Mouse (Mus musculus) hindbrain, embryonic 11.5 days (tissue): Measurements from ENCODE around the gene Kcnd3. TPM values are rescaled to one million over a fixed set of nuclear protein-coding genes. Genes with fewer than 3 reads are reported as not detected.

Experiments used
- ATAC-seq: fragments of 200-750 bp; cut with Nextera tagmentation; 2 replicates; pipeline ENCODE4 v1.8.0; 2017; ENCODE audit warnings: mild to moderate bottlenecking, moderate TSS enrichment, moderate library complexity; ENCODE audit not compliant: low FRiP score
- DNase-seq: peaks from one replicate; pipeline ENCODE4 v3.0.0-alpha.2; 2015; ENCODE audit warnings: low spot score
- H3K27ac ChIP-seq: fragments of 300-500 bp; sonication (generic); 2 replicates; pipeline ENCODE4 v1.5.1; 2014; ENCODE audit warnings: mild to moderate bottlenecking, low read depth, low read length
- H3K27me3 ChIP-seq: fragments of 300-500 bp; sonication (generic); 2 replicates; pipeline ENCODE4 v1.6.1; 2014; ENCODE audit warnings: mild to moderate bottlenecking, low read length, moderate library complexity, mixed read lengths; ENCODE audit not compliant: control insufficient read depth, insufficient read depth
- H3K36me3 ChIP-seq: fragments of 300-500 bp; sonication (generic); 2 replicates; pipeline ENCODE4 v1.6.1; 2014; ENCODE audit warnings: mild to moderate bottlenecking, low read length, moderate library complexity, mixed read lengths; ENCODE audit not compliant: control insufficient read depth, insufficient read depth
- H3K4me1 ChIP-seq: fragments of 300-500 bp; sonication (generic); replicated peaks from 2 replicates; pipeline ENCODE4 v1.6.1; 2014; ENCODE audit warnings: low read length, mixed read lengths; ENCODE audit not compliant: control insufficient read depth, insufficient read depth
- H3K4me2 ChIP-seq: fragments of 300-500 bp; sonication (generic); replicated peaks from 2 replicates; pipeline ENCODE4 v1.6.1; 2014; ENCODE audit warnings: mild to moderate bottlenecking, low read depth, low read length
- H3K4me3 ChIP-seq: fragments of 300-500 bp; sonication (generic); 2 replicates; pipeline ENCODE4 v1.5.1; 2014; ENCODE audit warnings: low read depth, low read length
- H3K9ac ChIP-seq: fragments of 300-500 bp; sonication (generic); 2 replicates; pipeline ENCODE4 v1.6.1; 2014; ENCODE audit warnings: low read depth, low read length
- H3K9me3 ChIP-seq: fragments of 300-500 bp; sonication (generic); 2 replicates; pipeline ENCODE4 v1.6.1; 2016; ENCODE audit warnings: low read length; ENCODE audit not compliant: control insufficient read depth
- WGBS: fragments of 180-500 bp; shearing (Covaris S2); extraction: QIAGEN DNeasy Blood & Tissue Kit; methylation state at CpG from one replicate; pipeline ENCODE4 v1.1.7; 2014; 5-methylcytosine and 5-hydroxymethylcytosine counted together
- polyA plus RNA-seq: library from polyadenylated mRNA; unstranded; fragments of >200 nt; fragmentation: Nextera tagmentation; extraction: Ambion mirVana; gene quantifications from 2 replicates; pipeline ENCODE4 v1.2.1, GENCODE M21; 2014

The Kcnd3 gene
- polyA plus RNA-seq, 1 experiment from 2014 or later: 3.0 TPM

- H3K36me3 ChIP-seq: no peaks in the 10 kb centered on the region
- H3K9me3 ChIP-seq: no peaks in the 10 kb centered on the region
- H3K4me1 ChIP-seq: no peaks in the 10 kb centered on the region
- H3K27me3 ChIP-seq: no peaks in the 10 kb centered on the region
- 85% methylated on average over 6 of the region's 6 CpGs for WGBS
- no peak overlapping the region for H3K4me2 ChIP-seq
- no peak overlapping the region for H3K27ac ChIP-seq
- H3K9ac ChIP-seq: no peak overlapping the region
- no peak for DNase-seq
- ATAC-seq: no peak
- no peak overlapping the region for H3K4me3 ChIP-seq
These were observed 68.3 kb downstream of the Kcnd3 start for GRCm38 (mm10) chr3:105520446-105520845.

- WGBS: 78% methylated on average over 12 of the region's 12 CpGs
- ATAC-seq: no peak; the same call in 1 of the 2 replicates
- DNase-seq: no peak
These were observed 69.1 kb downstream of the Kcnd3 start for GRCm38 (mm10) chr3:105521178-105521631.

GRCm38 (mm10) chr3:105521639-105522038 is 69.5 kb downstream of the Kcnd3 start:
- H3K9me3 ChIP-seq: no peaks in the 10 kb centered on the region
- no peaks in the 10 kb centered on the region for H3K36me3 ChIP-seq
- H3K9ac ChIP-seq: no peak overlapping the region
- ATAC-seq (no peak), DNase-seq (no peak)
- H3K27me3 ChIP-seq: no peaks in the 10 kb centered on the region
- H3K27ac ChIP-seq: no peak overlapping the region
- H3K4me2 ChIP-seq: no peak overlapping the region
- no peak overlapping the region for H3K4me3 ChIP-seq
- 83% methylated on average over 4 of the region's 4 CpGs for WGBS
- no peaks in the 10 kb centered on the region for H3K4me1 ChIP-seq

More at GRCm38 (mm10) chr3:105521178-105521631, 69.1 kb downstream of the Kcnd3 start:
- Histone ChIP-seq H3K9ac (no peak overlapping the region), H3K27ac (no peak overlapping the region), H3K9me3 (no peaks in the 10 kb centered on the region), H3K36me3 (no peaks in the 10 kb centered on the region), H3K4me1 (no peaks in the 10 kb centered on the region), H3K4me2 (no peak overlapping the region), H3K27me3 (no peaks in the 10 kb centered on the region), H3K4me3 (no peak overlapping the region)

GRCm38 (mm10) chr3:105528860-105529259 is 76.7 kb downstream of the Kcnd3 start:
- Histone ChIP-seq H3K9me3 (no peaks in the 10 kb centered on the region), H3K36me3 (no peaks in the 10 kb centered on the region), H3K4me3 (no peak overlapping the region), H3K27me3 (no peaks in the 10 kb centered on the region), H3K9ac (no peak overlapping the region), H3K27ac (peak overlapping the region; percentile 67), H3K4me2 (no peak overlapping the region), H3K4me1 (peaks cover 19% of the 10 kb centered on the region)
- peak; percentile 24 for DNase-seq
- ATAC-seq: no peak
- 61% methylated on average over 8 of the region's 8 CpGs for WGBS

- no peak overlapping the region for H3K4me2 ChIP-seq
- H3K4me1 ChIP-seq: peaks cover 19% of the 10 kb centered on the region
- DNase-seq (peak; percentile 58), ATAC-seq (peak; percentile 79)
- WGBS: 7% methylated on average over 5 of the region's 5 CpGs
- no peaks in the 10 kb centered on the region for H3K27me3 ChIP-seq
- no peak overlapping the region for H3K4me3 ChIP-seq
- H3K9me3 ChIP-seq: no peaks in the 10 kb centered on the region
- H3K9ac ChIP-seq: no peak overlapping the region
- H3K27ac ChIP-seq: peak overlapping the region; percentile 67
- no peaks in the 10 kb centered on the region for H3K36me3 ChIP-seq
These were observed 77.6 kb downstream of the Kcnd3 start for GRCm38 (mm10) chr3:105529700-105530099.

GRCm38 (mm10) chr3:105530363-105531130 is 78.4 kb downstream of the Kcnd3 start:
- H3K9ac ChIP-seq: no peak overlapping the region
- no peaks in the 10 kb centered on the region for H3K9me3 ChIP-seq
- H3K4me3 ChIP-seq: no peak overlapping the region
- 20% methylated on average over 11 of the region's 11 CpGs for WGBS
- H3K4me2 ChIP-seq: peak overlapping the region; percentile 1; the same call in 1 of the 2 replicates
- peak overlapping the region; percentile 54; the same call in 1 of the 2 replicates for H3K27ac ChIP-seq
- ATAC-seq: peak; percentile 79
- H3K36me3 ChIP-seq: no peaks in the 10 kb centered on the region
- peaks cover 19% of the 10 kb centered on the region for H3K4me1 ChIP-seq
- H3K27me3 ChIP-seq: no peaks in the 10 kb centered on the region
- DNase-seq: peak; percentile 76

GRCm38 (mm10) chr3:105538406-105538805 is 86.3 kb downstream of the Kcnd3 start:
- H3K4me2 ChIP-seq: no peak overlapping the region
- H3K27ac ChIP-seq: no peak overlapping the region
- no peak overlapping the region for H3K9ac ChIP-seq
- no peaks in the 10 kb centered on the region for H3K9me3 ChIP-seq
- DNase-seq (no peak), ATAC-seq (0 out of 2 replicates have a peak, but pooled peaks have one; percentile 7)
- 51% methylated on average over 6 of the region's 6 CpGs for WGBS
- H3K27me3 ChIP-seq: no peaks in the 10 kb centered on the region
- no peaks in the 10 kb centered on the region for H3K36me3 ChIP-seq
- H3K4me1 ChIP-seq: peaks cover 6% of the 10 kb centered on the region
- H3K4me3 ChIP-seq: no peak overlapping the region

- no peaks in the 10 kb centered on the region for H3K27me3 ChIP-seq
- peaks cover 5% of the 10 kb centered on the region; the same call in 1 of the 2 replicates for H3K4me1 ChIP-seq
- WGBS: 20% methylated on average over 13 of the region's 13 CpGs
- no peak overlapping the region for H3K4me2 ChIP-seq
- H3K36me3 ChIP-seq: no peaks in the 10 kb centered on the region
- no peak overlapping the region for H3K9ac ChIP-seq
- ATAC-seq: peak; percentile 88
- no peak overlapping the region for H3K4me3 ChIP-seq
- 0 out of 2 replicates have a peak overlapping the region, but pooled peaks have one; percentile 47 for H3K27ac ChIP-seq
- peak; percentile 22 for DNase-seq
- no peaks in the 10 kb centered on the region for H3K9me3 ChIP-seq
These were observed 86.9 kb downstream of the Kcnd3 start for GRCm38 (mm10) chr3:105538819-105539607.
